Mouse (Mus musculus) heart, embryonic 15.5 days (tissue): ENCODE data around the gene Lrrc58. TPM values are rescaled to one million over a fixed set of nuclear protein-coding genes. Genes with fewer than 3 reads are reported as not detected.
A peak's percentile ranks its signal among the peaks of the same experiment; 100 is the strongest.

ENCODE experiments used
- ATAC-seq: fragments of 200-750 bp; cut with Nextera tagmentation; replicated peaks from 2 replicates; pipeline ENCODE4 v1.8.0; 2017; ENCODE audit warnings: low read depth, moderate TSS enrichment; ENCODE audit not compliant: insufficient number of reproducible peaks, insufficient read depth, low FRiP score
- H3K27ac ChIP-seq: fragments of 300-500 bp; sonication (generic); 2 replicates; pipeline ENCODE4 v1.5.1; 2015; ENCODE audit warnings: mild to moderate bottlenecking, inconsistent platforms
- H3K27me3 ChIP-seq: fragments of 300-500 bp; sonication (generic); 2 replicates; pipeline ENCODE4 v1.6.1; 2015; ENCODE audit warnings: inconsistent platforms
- H3K36me3 ChIP-seq: fragments of 300-500 bp; sonication (generic); 2 replicates; pipeline ENCODE4 v1.6.1; 2015; ENCODE audit warnings: mild to moderate bottlenecking, inconsistent platforms
- H3K4me1 ChIP-seq: fragments of 300-500 bp; sonication (generic); replicated peaks from 2 replicates; pipeline ENCODE4 v1.6.1; 2015; ENCODE audit warnings: inconsistent platforms
- H3K4me2 ChIP-seq: fragments of 300-500 bp; sonication (generic); 2 replicates; pipeline ENCODE4 v1.6.1; 2015; ENCODE audit warnings: inconsistent platforms, mild to moderate bottlenecking, moderate library complexity
- H3K4me3 ChIP-seq: fragments of 300-500 bp; sonication (generic); 2 replicates; pipeline ENCODE4 v1.5.1; 2015; ENCODE audit warnings: mild to moderate bottlenecking, inconsistent platforms
- H3K9ac ChIP-seq: fragments of 300-500 bp; sonication (generic); 2 replicates; pipeline ENCODE4 v1.6.1; 2015; ENCODE audit warnings: mild to moderate bottlenecking, inconsistent platforms
- H3K9me3 ChIP-seq: fragments of 300-500 bp; sonication (generic); replicated peaks from 2 replicates; pipeline ENCODE4 v1.6.1; 2016; ENCODE audit warnings: inconsistent platforms
- WGBS: fragments of 180-500 bp; shearing (Covaris S2); methylation state at CpG from one replicate; pipeline ENCODE4 v1.1.7; 2015; ENCODE audit warnings: mixed read lengths; 5-methylcytosine and 5-hydroxymethylcytosine counted together
- polyA plus RNA-seq: library from polyadenylated mRNA; unstranded; fragments of >200 nt; fragmentation: Nextera tagmentation; extraction: Ambion mirVana; gene quantifications from 2 replicates; pipeline ENCODE4 v1.2.1, GENCODE M21; 2015

Lrrc58 gene
- polyA plus RNA-seq: 36.4 and 41.7 TPM in 2 replicates

DNA sequence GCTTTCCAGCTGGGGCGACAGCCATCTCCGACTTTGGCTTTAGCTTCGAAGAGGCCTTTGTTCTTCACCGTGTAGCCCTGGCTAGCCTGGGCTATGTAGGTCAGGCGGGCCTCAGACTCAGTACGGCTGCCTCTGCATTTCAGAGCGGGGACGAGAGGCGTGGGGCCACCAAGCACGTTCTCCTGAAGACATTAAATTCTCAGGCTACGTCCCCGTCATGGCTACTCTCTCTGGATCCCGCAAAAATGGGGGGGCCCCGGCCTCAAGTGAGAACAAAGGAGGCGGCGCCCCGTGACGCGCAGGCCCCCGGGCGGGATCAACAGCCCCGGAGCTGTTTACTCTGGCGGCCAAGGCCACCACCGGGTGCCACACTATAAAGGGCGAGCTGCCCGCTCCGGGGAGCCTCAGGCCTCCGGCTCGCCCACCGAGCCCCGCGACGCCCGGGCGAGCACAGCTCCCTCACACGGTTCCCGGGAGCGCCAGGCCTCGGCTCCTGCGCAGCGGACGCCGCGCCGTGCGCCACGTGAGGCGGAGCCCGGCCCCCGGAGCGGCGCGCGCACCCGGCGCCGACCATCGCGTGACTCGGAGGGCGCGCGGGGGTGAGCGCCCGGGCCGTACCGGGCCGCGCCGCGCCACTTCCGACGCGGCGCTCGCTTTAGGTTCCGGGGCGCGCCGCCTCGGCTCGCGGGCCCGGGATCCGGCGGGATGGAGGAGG, at the start of gene Lrrc58:
TSS of gene Lrrc58 (plus strand) at position 599 of the 715 bp plus-strand sequence.
- H3K27me3 ChIP-seq: no peaks in the 10 kb centered on the region
- WGBS: 1% methylated on average over 86 of the region's 86 CpGs
- H3K9me3 ChIP-seq: no peaks in the 10 kb centered on the region
- ATAC-seq: peak; percentile 94
- peak within 1 kb of the TSS; percentile 88 for H3K4me2 ChIP-seq
- peaks cover 25% of the 10 kb centered on the region for H3K4me1 ChIP-seq
- H3K4me3 ChIP-seq: peak within 1 kb of the TSS; percentile 97
- peak within 1 kb of the TSS; percentile 99 for H3K27ac ChIP-seq
- peak within 1 kb of the TSS; percentile 92 for H3K9ac ChIP-seq
- no peaks in the 10 kb centered on the region; the same call in 1 of the 2 replicates for H3K36me3 ChIP-seq

DNA sequence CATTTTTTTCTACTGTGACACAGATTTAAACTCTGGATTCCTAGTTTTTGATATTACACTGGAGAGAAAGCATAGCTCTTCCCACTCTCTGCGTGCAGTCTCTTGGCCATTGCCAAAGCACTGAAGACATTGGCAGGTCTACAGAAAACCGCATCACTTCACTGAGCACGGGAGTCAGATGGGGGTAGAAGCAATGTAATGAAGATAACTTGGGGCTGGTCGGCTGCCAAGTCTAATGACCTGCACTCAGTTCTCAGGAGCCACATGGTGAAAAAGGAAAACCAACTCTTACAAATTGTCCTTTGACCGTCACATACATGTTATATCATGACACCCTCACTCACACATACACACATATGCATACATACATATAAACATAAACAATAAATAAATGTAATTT, 44.2 kb upstream of the Lrrc58 start:
- H3K4me2 ChIP-seq: no peak overlapping the region
- no peak overlapping the region for H3K9ac ChIP-seq
- peaks cover 91% of the 10 kb centered on the region for H3K36me3 ChIP-seq
- H3K27me3 ChIP-seq: no peaks in the 10 kb centered on the region
- no peaks in the 10 kb centered on the region for H3K9me3 ChIP-seq
- H3K4me3 ChIP-seq: no peak overlapping the region
- whole genome bisulfite sequencing: 45% methylated on average over 5 of the region's 5 CpGs
- H3K27ac ChIP-seq: no peak overlapping the region
- no peak for ATAC-seq
- H3K4me1 ChIP-seq: peaks cover 5% of the 10 kb centered on the region; the same call in 1 of the 2 replicates

DNA sequence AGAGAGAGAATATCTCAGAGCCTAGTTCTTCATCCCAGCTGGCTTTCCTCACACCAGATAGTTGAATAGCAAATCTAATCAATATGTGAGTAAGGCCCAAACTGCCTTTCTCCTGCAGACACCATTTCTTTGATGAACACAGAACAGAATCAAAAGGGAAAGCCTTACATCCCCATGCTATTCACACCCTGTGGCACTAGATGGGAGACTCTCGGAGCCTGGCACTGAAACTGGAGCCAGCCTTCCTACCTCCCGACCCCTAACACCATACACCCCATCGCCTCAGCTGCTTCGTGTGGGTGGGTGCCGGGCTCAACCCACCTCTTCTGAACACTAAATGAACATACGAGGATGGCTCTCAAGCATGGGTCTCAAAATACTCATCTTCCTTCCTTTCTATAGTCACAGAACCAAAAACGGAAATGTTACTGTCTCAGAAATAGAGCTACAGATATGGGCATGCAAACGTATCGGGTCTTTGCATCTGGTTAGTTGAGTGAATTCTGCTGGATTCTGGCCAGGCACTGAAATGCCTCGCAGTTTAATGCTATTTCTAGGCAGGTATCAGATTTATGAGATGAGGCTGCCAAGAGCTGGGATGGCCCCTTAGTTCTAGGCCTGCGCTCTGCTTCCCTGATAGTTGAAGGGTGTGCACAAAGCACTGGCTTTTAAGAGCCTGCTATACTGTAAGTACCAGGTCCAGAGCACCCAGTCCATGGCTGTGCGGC, 43.2 kb upstream of the Lrrc58 start:
- 72% methylated on average over 12 of the region's 12 CpGs for WGBS
- Histone ChIP-seq H3K4me3 (no peak overlapping the region), H3K9me3 (no peaks in the 10 kb centered on the region), H3K27me3 (no peaks in the 10 kb centered on the region), H3K4me1 (peaks cover 5% of the 10 kb centered on the region; the same call in 1 of the 2 replicates), H3K36me3 (peaks cover 93% of the 10 kb centered on the region), H3K9ac (no peak overlapping the region), H3K4me2 (no peak overlapping the region), H3K27ac (no peak overlapping the region)
- no peak for ATAC-seq

DNA sequence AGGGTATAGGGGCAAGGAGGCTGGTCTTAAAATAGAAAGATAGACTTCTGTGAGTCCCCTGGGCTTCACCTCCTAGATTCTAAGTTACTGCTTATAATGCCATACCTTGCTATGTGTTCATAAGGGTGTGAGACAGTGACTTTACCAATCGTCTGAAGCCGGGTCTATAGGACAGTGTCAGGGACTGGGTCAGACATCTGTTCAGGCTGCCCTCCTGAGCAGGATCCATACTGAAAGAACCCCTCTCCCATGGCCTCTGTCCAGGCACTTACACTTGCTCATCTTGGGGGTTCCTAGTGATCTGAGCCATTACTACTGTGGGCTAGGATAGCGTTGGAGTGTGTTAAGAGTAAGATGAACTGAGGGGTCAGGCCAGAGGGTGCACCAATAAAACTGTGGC, 41.9 kb upstream of the Lrrc58 start:
- no peaks in the 10 kb centered on the region for H3K9me3 ChIP-seq

DNA sequence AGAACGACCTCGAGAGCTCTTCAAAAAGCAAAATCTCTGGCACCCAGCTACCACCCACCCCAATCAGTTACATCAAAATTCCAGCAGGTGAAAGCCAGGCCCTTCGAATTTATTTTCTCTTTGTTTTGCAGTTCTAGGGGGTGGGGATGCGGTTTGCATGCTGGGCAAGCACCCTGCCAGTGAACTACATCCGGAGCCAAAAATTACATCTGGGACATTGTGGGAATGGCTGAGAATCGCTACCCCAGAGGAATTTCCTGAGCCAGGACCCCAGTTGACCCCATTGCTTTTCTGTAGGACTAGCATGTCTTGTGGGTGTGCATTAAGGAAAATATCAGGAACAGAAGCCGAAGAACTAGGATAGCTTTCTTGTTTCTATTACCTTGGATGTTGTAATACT, 37.1 kb upstream of the Lrrc58 start:
- H3K4me2 ChIP-seq: no peak overlapping the region
- no peaks in the 10 kb centered on the region for H3K4me1 ChIP-seq
- H3K27ac ChIP-seq: no peak overlapping the region
- H3K9me3 ChIP-seq: no peaks in the 10 kb centered on the region
- H3K9ac ChIP-seq: no peak overlapping the region
- no peak overlapping the region for H3K4me3 ChIP-seq
- no peak for ATAC-seq
- WGBS: 74% methylated on average over 7 of the region's 7 CpGs
- H3K36me3 ChIP-seq: peaks cover 95% of the 10 kb centered on the region
- H3K27me3 ChIP-seq: no peaks in the 10 kb centered on the region

More for the DNA sequence above, 41.9 kb upstream of the Lrrc58 start:
- Histone ChIP-seq H3K36me3 (peaks cover 93% of the 10 kb centered on the region), H3K4me2 (no peak overlapping the region), H3K4me1 (peaks cover 5% of the 10 kb centered on the region; the same call in 1 of the 2 replicates), H3K4me3 (no peak overlapping the region), H3K27ac (no peak overlapping the region), H3K27me3 (no peaks in the 10 kb centered on the region), H3K9ac (no peak overlapping the region)
- ATAC-seq: no peak
- 84% methylated on average over 3 of the region's 3 CpGs for WGBS

DNA sequence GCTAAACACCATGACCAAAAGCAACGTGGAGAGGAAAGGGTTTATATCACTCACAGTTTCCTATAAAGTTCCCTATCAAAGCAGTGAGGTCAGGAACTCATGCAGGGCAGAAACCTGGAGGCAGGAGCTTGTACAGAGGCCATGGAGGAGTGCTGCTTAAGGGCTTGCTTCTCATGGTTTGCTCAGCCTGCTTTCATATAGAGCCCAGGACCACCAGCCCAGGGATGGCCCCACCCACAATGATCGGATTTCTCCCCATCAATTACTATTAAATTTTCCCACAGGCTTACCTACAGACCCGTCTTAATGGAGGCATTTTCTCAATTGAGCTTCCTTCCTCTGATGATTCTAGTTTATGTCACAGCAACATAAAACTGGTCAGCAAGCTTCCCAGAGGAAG, 30.6 kb upstream of the Lrrc58 start:
- Histone ChIP-seq H3K4me1 (no peaks in the 10 kb centered on the region), H3K9me3 (no peaks in the 10 kb centered on the region), H3K36me3 (peaks cover 33% of the 10 kb centered on the region), H3K27ac (no peak overlapping the region), H3K27me3 (no peaks in the 10 kb centered on the region), H3K4me3 (no peak overlapping the region), H3K4me2 (no peak overlapping the region), H3K9ac (no peak overlapping the region)
- no peak for ATAC-seq
- WGBS: 67% methylated on average over 3 of the region's 3 CpGs

DNA sequence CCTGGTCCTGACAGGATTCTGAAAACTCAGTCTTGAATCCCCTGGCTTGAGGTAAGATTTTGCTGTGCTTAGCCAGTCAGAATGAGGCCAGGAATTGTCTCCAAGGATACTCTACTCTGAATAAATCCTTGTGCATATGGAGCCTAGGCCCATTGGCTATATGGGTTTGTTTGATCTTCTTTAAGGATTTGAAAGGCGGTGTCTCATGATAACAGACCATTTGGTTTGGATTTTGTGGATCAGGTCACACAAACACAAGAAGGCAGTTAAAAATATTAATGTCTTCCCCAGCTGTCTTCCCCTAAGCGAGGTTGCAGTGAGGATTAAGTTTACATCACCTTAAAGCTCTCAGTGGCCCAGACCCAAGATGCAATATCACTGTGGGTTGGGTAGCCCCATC, 25.8 kb upstream of the Lrrc58 start:
- no peak overlapping the region for H3K27ac ChIP-seq
- no peak overlapping the region for H3K4me3 ChIP-seq
- ATAC-seq: no peak
- H3K9me3 ChIP-seq: no peaks in the 10 kb centered on the region
- H3K4me1 ChIP-seq: peaks cover 22% of the 10 kb centered on the region
- no peak overlapping the region for H3K4me2 ChIP-seq
- WGBS: 80% methylated on average over 2 of the region's 2 CpGs
- no peaks in the 10 kb centered on the region; the same call in 1 of the 2 replicates for H3K36me3 ChIP-seq
- H3K27me3 ChIP-seq: no peaks in the 10 kb centered on the region
- H3K9ac ChIP-seq: no peak overlapping the region

DNA sequence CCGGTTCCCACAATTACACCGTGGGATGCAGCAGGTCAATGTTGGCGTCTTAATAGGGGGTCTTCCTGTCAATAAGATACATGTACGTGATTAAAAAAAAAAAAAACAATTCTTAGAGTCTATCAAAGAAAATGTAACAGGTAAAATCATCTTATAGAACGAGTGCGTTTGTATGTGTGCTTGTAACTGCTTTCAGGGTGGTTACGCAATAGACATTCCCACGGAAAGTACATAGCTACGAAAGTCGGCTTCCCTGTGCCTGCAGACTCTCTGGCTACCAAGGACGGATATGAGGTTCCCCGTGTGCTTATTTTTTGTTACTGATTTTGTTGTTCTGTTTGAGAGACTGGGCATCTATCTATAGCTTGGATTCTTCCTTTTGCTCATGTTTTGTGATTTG, 24.4 kb upstream of the Lrrc58 start:
- no peak overlapping the region for H3K27ac ChIP-seq
- no peak overlapping the region for H3K9ac ChIP-seq
- H3K36me3 ChIP-seq: no peaks in the 10 kb centered on the region
- no peaks in the 10 kb centered on the region for H3K27me3 ChIP-seq
- H3K9me3 ChIP-seq: no peaks in the 10 kb centered on the region
- no peak overlapping the region for H3K4me2 ChIP-seq
- WGBS: 77% methylated on average over 12 of the region's 12 CpGs
- no peak overlapping the region for H3K4me3 ChIP-seq
- ATAC-seq: no peak
- H3K4me1 ChIP-seq: peaks cover 22% of the 10 kb centered on the region

DNA sequence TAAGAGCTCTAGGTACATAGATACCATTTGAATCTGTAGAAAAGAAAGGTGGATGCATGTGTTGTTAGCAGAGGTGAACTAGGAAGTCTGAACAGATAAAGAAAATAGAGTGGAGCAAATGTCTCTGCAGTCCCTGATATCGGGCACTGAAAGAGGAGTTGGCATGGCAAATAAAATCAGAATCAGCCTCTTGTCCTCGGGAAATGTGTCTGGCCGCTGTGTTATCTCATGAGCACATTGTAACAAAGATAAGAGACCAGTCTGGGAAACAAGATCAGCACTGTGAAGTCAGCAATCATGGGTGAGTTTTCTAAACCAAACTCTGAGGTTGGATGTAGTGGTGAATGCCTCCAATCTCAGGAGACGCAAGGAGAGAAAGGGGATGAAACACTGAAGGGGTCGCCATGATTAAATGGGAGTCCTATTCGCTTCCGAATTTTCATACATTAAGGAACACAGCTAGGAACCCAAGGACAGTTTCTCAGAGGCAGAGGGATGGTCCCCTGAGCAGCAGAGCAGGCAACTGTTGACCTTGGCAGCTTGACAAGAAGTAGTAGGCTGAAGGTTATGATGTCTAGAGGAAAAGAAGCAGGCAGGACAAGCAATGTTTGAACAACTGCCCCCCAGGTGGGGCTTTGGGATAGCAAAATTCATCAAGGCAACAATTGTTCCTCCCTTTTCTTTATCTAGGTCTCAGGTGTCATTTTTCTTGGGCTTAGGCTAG, 22.8 kb upstream of the Lrrc58 start:
- peak overlapping the region; percentile 19; the same call in 1 of the 2 replicates for H3K4me2 ChIP-seq
- H3K4me3 ChIP-seq: no peak overlapping the region
- H3K4me1 ChIP-seq: peaks cover 25% of the 10 kb centered on the region
- H3K9me3 ChIP-seq: no peaks in the 10 kb centered on the region
- 0 out of 2 replicates have a peak, but pooled peaks have one; percentile 31 for ATAC-seq
- no peaks in the 10 kb centered on the region for H3K27me3 ChIP-seq
- no peaks in the 10 kb centered on the region for H3K36me3 ChIP-seq
- no peak overlapping the region for H3K9ac ChIP-seq
- peak overlapping the region; percentile 44 for H3K27ac ChIP-seq
- 25% methylated on average over 7 of the region's 7 CpGs for WGBS

DNA sequence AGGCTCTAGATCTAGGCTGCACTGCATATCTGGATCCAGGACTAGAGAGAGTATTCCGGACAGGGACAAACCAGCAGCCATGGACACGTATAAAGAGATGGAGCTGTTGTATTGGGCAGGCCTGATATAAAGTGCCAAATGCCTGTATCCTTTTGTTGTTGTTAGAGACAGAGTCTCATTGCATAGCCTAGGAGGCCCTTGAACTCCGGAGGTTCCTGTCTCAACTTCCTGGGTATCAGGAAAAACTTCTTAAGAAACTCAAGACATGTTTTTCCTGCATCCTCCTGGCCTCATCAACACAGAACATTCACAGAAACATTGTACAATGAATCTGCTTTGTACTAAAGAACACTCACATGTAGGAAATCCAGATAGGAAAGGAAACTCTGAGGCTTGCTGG, 21.1 kb upstream of the Lrrc58 start:
- Histone ChIP-seq H3K9ac (no peak overlapping the region), H3K4me2 (no peak overlapping the region), H3K4me1 (peaks cover 25% of the 10 kb centered on the region), H3K4me3 (no peak overlapping the region), H3K27me3 (no peaks in the 10 kb centered on the region), H3K9me3 (no peaks in the 10 kb centered on the region), H3K36me3 (no peaks in the 10 kb centered on the region), H3K27ac (no peak overlapping the region)
- WGBS: 63% methylated on average over 3 of the region's 3 CpGs
- no peak for ATAC-seq

DNA sequence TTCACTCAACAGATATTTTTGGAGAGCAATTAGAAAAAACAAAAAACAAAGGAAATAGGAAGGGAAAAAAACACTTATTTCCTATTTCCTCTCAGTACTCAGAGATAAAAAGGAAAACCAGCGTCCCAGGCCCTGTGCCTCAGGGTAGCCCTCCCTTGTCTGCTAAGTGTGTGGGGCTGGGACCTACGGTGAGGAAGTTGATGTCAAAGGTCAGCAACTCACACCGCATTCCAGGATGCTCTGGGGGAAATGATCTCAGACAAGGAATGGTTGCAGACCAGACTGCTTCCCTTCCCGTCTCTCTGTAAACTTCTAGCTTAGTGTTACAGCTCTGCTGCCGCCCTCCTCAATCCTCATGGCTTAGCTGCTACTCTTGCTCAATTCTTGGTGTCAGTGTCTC, 16.8 kb upstream of the Lrrc58 start:
- peak; percentile 80 for ATAC-seq

More for the DNA sequence above, 16.8 kb upstream of the Lrrc58 start:
- H3K4me2 ChIP-seq: no peak overlapping the region
- no peaks in the 10 kb centered on the region for H3K36me3 ChIP-seq
- no peak overlapping the region for H3K4me3 ChIP-seq
- H3K9me3 ChIP-seq: no peaks in the 10 kb centered on the region
- no peaks in the 10 kb centered on the region for H3K27me3 ChIP-seq
- H3K9ac ChIP-seq: no peak overlapping the region
- peak overlapping the region; percentile 63 for H3K27ac ChIP-seq
- H3K4me1 ChIP-seq: peaks cover 18% of the 10 kb centered on the region
- 41% methylated on average over 5 of the region's 5 CpGs for WGBS
